Mouse (Mus musculus): Measurements from ENCODE around the gene Coro1b. TPM values are rescaled to one million over a fixed set of nuclear protein-coding genes. Genes with fewer than 3 reads are reported as not detected.
A peak's percentile ranks its signal among the peaks of the same experiment; 100 is the strongest.

Gene Coro1b
- 240 and 294 TPM in 2 replicates for polyA plus RNA-seq (2012; rRNA removed)

DNA sequence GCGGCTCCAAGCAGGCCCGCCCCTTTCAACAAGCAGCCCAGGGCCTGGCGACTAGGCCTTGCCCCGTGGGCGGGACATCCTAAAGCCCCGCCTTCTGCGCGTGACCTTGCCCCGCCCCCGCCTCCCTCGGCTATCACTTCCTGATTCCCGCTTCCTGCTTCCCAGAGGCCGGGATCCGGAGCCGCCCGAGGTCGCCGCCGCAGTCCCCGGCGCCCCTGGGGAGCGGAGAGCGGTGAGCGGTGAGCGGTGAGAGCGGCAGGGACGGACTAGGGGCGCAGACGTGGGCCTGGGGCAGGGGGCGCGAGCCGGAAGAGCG, at the start of gene Coro1b:
Coro1b (plus strand) TSS at position 129 of the 316 bp plus-strand sequence.
- DNase-seq: peak; percentile 95 to 96
- Histone ChIP-seq H3K27me3 (ENCODE audit: control insufficient read depth, insufficient read depth, low read length) (no peaks in the 10 kb centered on the region), H3K27ac (ENCODE audit: insufficient read depth, low read length) (peak within 1 kb of the TSS; percentile 52; the same call in 1 of the 2 replicates), H3K4me1 (ENCODE audit: control insufficient read depth, insufficient read depth, low read length) (peaks cover 41% of the 10 kb centered on the region), H3K4me3 (replicated peaks; ENCODE audit: insufficient read depth, low read depth, low read length) (peak within 1 kb of the TSS; percentile 85)
- TF ChIP-seq CTCF (IDR thresholded peaks at IDR 0.05; ENCODE audit: borderline replicate concordance, insufficient read depth, low read depth, low read length) (no peak), POLR2A (IDR thresholded peaks at IDR 0.05; ENCODE audit: borderline replicate concordance, insufficient read depth, low read length) (peak; percentile 62; the same call in 1 of the 2 replicates)
- under 1% methylated on average over 33 of the region's 33 CpGs for WGBS

DNA sequence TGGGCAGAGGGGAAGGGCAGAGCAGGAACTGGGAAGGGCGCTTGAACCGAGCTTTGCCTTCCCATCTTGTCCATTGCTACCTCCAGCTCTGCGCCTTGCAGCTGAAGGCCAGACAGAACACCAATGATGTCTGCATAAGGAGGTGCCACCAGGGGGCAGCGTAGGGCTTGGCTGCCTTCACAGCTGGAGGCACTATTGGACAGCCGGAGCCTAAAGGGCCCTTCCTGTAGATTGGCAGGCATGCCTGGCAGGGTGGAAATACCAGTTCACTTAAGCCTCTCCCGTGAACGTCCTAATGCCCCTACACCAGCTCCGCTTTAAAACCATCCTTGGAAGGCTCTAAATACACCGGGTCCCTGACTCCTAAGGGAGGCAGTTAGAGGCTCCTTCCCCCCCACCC, 49.4 kb upstream of the Coro1b start:
- no peaks in the 10 kb centered on the region for H3K27me3 ChIP-seq (ENCODE audit: control insufficient read depth, insufficient read depth, low read length)
- 7% methylated on average over 9 of the region's 9 CpGs for WGBS
- peak; percentile 94 for TF ChIP-seq CTCF (IDR thresholded peaks at IDR 0.05; ENCODE audit: borderline replicate concordance, insufficient read depth, low read depth, low read length)
- TF ChIP-seq POLR2A (IDR thresholded peaks at IDR 0.05; ENCODE audit: borderline replicate concordance, insufficient read depth, low read length): peak; percentile 36; the same call in 1 of the 2 replicates
- DNase-seq: peak; percentile 92 to 94
- peaks cover 28% of the 10 kb centered on the region for H3K4me1 ChIP-seq (ENCODE audit: control insufficient read depth, insufficient read depth, low read length)
- peak overlapping the region; percentile 94 for H3K27ac ChIP-seq (ENCODE audit: insufficient read depth, low read length)
- peak overlapping the region; percentile 38 for H3K4me3 ChIP-seq (replicated peaks; ENCODE audit: insufficient read depth, low read depth, low read length)

DNA sequence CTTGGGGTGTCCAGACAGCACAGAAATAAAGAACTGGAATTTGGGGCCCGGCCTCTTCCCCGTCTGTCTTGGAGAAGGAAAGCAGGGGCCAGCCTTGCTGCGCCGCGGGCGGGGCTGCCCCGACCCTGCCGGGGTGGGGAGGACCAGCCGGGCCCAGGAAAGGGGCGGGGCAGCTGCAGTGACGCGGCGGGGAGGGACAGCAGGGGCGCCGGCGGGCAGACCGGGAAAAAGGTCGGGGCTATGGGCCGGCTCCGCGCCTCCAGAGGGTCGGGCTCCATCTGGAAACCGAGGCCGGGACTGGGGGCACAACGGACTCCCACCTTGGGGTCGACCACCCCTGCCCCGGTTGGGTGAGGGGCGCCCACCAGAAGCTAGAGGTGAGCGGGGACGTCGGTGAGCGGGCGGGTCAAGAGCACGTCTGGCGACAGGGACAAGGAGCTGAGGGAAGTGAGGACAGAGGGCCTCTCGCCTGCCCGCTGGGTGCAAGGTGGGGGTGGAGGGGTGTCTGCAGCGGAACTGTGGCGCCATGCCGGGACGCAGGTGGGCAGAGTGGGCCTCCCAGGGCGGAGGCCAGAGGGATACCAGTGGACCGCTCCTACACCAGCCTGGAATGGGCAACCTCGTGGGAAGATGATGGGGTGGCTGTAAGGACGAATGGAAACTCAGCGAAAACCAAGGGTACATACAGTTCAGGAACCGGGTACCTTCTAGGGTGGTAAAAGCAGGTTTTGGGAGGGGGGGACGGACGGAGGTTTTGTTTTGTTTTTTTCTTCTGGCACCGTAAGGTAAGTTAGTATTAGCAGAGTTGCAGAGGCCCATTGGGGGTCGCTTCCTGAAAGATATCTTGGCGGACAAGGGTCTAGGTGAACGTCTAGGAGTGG, 48.3 kb upstream of the Coro1b start, which contains the start of gene Pitpnm1:
Pitpnm1 (plus strand) TSS at position 162 of the 881 bp plus-strand sequence.
- Histone ChIP-seq H3K4me3 (replicated peaks; ENCODE audit: insufficient read depth, low read depth, low read length) (peak within 1 kb of the TSS; percentile 72), H3K27me3 (ENCODE audit: control insufficient read depth, insufficient read depth, low read length) (no peaks in the 10 kb centered on the region), H3K4me1 (ENCODE audit: control insufficient read depth, insufficient read depth, low read length) (peaks cover 34% of the 10 kb centered on the region), H3K27ac (ENCODE audit: insufficient read depth, low read length) (peak within 1 kb of the TSS; percentile 94)
- 1% methylated on average over 53 of the region's 53 CpGs for WGBS
- peak; percentile 73 to 78 for DNase-seq
- no peak for TF ChIP-seq CTCF (IDR thresholded peaks at IDR 0.05; ENCODE audit: borderline replicate concordance, insufficient read depth, low read depth, low read length)
- no peak for TF ChIP-seq POLR2A (IDR thresholded peaks at IDR 0.05; ENCODE audit: borderline replicate concordance, insufficient read depth, low read length)

DNA sequence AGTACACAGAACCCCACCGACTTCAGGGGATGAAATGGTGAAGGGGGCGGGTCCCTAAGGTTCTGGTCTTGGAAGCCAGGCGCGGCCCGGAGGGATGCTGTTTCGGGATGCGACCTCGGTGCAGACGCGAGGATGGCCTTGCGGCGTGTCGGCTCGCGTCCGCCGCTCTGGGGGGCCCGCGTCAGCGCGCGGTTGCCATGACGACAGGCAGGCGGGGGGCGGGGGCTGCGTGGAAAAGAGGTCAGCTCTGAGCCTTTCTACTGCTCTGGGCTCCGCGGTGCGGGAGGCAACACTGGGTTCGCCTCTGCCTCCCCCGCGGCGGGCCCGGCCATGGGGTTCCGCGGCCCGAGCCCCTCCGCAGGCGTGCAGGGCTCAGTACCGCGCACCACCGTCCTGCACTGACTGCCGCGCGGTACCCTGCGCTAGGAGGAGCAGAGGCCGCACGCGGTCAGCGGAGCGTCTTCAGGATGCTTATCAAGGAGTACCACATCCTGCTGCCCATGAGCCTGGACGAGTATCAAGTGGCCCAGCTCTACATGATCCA, 47.6 kb upstream of the Coro1b start:
- Histone ChIP-seq H3K27me3 (ENCODE audit: control insufficient read depth, insufficient read depth, low read length) (no peaks in the 10 kb centered on the region), H3K4me1 (ENCODE audit: control insufficient read depth, insufficient read depth, low read length) (peaks cover 34% of the 10 kb centered on the region), H3K27ac (ENCODE audit: insufficient read depth, low read length) (peak overlapping the region; percentile 94), H3K4me3 (replicated peaks; ENCODE audit: insufficient read depth, low read depth, low read length) (peak overlapping the region; percentile 72)
- DNase-seq: peak; percentile 89 to 91
- 0 out of 2 replicates have a peak, but pooled peaks have one; percentile 33 for TF ChIP-seq POLR2A (IDR thresholded peaks at IDR 0.05; ENCODE audit: borderline replicate concordance, insufficient read depth, low read length)
- TF ChIP-seq CTCF (IDR thresholded peaks at IDR 0.05; ENCODE audit: borderline replicate concordance, insufficient read depth, low read depth, low read length): no peak
- WGBS: 1% methylated on average over 51 of the region's 52 CpGs

DNA sequence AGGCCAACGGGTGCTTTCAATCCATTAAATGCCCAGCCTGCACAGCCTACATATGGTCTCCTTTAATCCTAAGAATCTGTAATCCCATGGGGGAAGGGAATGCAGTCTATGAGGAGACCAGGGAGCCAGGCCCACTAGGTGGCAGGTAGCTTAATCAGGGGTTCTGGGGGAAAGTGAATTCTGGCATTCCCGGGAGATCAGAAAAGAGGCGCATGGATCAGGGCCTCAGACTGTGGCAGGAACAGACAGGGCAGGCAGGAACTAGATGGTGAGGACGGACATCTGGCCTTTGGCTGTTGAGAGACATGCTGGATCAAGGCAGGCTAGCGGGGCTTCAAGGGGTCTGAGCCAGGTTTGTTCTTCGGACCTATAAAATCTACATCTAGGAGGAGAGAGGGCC, 47.0 kb upstream of the Coro1b start:
- peaks cover 34% of the 10 kb centered on the region for H3K4me1 ChIP-seq (ENCODE audit: control insufficient read depth, insufficient read depth, low read length)
- TF ChIP-seq CTCF (IDR thresholded peaks at IDR 0.05; ENCODE audit: borderline replicate concordance, insufficient read depth, low read depth, low read length) (no peak), POLR2A (IDR thresholded peaks at IDR 0.05; ENCODE audit: borderline replicate concordance, insufficient read depth, low read length) (no peak)
- H3K27me3 ChIP-seq (ENCODE audit: control insufficient read depth, insufficient read depth, low read length): no peaks in the 10 kb centered on the region
- WGBS: 14% methylated on average over 6 of the region's 6 CpGs
- peak; percentile 53 to 61 for DNase-seq
- H3K27ac ChIP-seq (ENCODE audit: insufficient read depth, low read length): peak overlapping the region; percentile 94
- H3K4me3 ChIP-seq (replicated peaks; ENCODE audit: insufficient read depth, low read depth, low read length): peak overlapping the region; percentile 72

DNA sequence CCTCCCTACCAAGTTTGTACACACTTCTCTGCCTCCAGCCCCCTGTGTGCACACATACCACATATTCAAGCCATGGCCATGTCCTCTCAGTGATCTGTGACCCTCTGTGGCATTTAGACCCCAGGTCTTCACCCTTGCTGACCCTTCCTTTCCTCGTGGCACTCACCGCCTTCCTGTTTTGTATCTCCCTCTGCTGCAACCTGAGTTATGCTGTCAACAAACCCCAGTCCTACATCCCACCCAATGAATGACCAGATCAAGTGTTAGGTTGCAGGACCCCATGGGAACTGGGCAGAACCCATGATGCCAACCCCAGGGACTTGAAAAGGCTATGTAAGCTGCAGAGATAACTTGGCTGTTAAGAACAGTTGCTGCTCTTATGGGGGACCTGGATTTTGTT, 46.4 kb upstream of the Coro1b start:
- Histone ChIP-seq H3K27me3 (ENCODE audit: control insufficient read depth, insufficient read depth, low read length) (no peaks in the 10 kb centered on the region), H3K4me1 (ENCODE audit: control insufficient read depth, insufficient read depth, low read length) (peaks cover 34% of the 10 kb centered on the region), H3K4me3 (replicated peaks; ENCODE audit: insufficient read depth, low read depth, low read length) (peak overlapping the region; percentile 72), H3K27ac (ENCODE audit: insufficient read depth, low read length) (peak overlapping the region; percentile 94)
- TF ChIP-seq POLR2A (IDR thresholded peaks at IDR 0.05; ENCODE audit: borderline replicate concordance, insufficient read depth, low read length) (no peak), CTCF (IDR thresholded peaks at IDR 0.05; ENCODE audit: borderline replicate concordance, insufficient read depth, low read depth, low read length) (no peak)
- DNase-seq: no peak
- 87% methylated on average over 2 of the region's 2 CpGs for WGBS

DNA sequence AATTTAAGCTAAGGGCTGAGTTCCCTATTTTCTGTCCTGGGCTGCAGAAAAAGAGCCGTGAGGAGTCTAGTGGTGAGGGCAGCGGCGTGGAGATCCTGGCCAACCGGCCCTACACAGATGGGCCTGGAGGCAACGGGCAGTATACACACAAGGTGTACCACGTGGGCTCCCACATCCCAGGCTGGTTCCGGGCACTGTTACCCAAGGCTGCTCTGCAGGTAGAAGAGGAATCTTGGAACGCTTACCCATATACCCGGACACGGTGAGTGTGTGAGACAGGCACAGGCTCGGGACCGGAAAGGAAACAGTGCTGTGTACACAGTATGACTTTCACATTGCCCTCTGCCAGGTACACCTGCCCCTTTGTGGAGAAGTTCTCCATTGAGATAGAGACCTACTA, 45.8 kb upstream of the Coro1b start:
- WGBS: 15% methylated on average over 12 of the region's 12 CpGs
- Histone ChIP-seq H3K4me1 (ENCODE audit: control insufficient read depth, insufficient read depth, low read length) (peaks cover 34% of the 10 kb centered on the region), H3K4me3 (replicated peaks; ENCODE audit: insufficient read depth, low read depth, low read length) (peak overlapping the region; percentile 72), H3K27ac (ENCODE audit: insufficient read depth, low read length) (peak overlapping the region; percentile 94), H3K27me3 (ENCODE audit: control insufficient read depth, insufficient read depth, low read length) (no peaks in the 10 kb centered on the region)
- peak; percentile 73 to 86 for DNase-seq
- TF ChIP-seq POLR2A (IDR thresholded peaks at IDR 0.05; ENCODE audit: borderline replicate concordance, insufficient read depth, low read length): no peak

All from cerebellum, adult 2 months (tissue).